Mouse (Mus musculus) inflammation-experienced regulatory T-cells, adult 6 months (primary cell): ENCODE data around the gene Tubgcp6. TPM values are rescaled to one million over a fixed set of nuclear protein-coding genes. Genes with fewer than 3 reads are reported as not detected.

Source experiments
- ATAC-seq: one replicate; pipeline ENCODE4 v1.8.0; 2017
- polyA plus RNA-seq, 3 experiments: library from polyadenylated mRNA; unstranded; fragments of 100-300 nt; shearing (Covaris generic); gene quantifications; one replicate each; pipeline ENCODE4 v1.2.1; 2017

The Tubgcp6 gene
- polyA plus RNA-seq, 3 experiments from 2014 or later = 12.2 to 17.7 (median 17.1) TPM

DNA sequence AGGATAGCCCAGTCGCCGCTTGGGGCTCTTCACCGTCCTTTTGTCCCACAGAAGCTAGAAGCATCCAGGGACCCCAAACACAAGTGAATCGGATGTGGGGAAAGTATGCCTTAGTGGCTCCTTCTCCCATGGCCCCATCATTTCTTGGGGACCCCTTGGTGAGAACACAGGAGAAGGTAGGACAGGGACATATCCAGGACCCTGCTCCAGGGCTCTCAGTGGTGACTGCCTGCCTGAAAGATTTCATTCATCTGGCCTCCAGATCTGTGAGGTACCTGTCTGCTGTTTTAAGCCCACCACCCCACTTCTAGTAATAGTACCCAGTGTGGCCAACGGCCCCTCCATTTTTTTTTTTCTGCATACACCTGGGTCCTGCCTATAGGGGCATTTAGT lies 60.4 kb downstream of the Tubgcp6 start:
- ATAC-seq = no peak

DNA sequence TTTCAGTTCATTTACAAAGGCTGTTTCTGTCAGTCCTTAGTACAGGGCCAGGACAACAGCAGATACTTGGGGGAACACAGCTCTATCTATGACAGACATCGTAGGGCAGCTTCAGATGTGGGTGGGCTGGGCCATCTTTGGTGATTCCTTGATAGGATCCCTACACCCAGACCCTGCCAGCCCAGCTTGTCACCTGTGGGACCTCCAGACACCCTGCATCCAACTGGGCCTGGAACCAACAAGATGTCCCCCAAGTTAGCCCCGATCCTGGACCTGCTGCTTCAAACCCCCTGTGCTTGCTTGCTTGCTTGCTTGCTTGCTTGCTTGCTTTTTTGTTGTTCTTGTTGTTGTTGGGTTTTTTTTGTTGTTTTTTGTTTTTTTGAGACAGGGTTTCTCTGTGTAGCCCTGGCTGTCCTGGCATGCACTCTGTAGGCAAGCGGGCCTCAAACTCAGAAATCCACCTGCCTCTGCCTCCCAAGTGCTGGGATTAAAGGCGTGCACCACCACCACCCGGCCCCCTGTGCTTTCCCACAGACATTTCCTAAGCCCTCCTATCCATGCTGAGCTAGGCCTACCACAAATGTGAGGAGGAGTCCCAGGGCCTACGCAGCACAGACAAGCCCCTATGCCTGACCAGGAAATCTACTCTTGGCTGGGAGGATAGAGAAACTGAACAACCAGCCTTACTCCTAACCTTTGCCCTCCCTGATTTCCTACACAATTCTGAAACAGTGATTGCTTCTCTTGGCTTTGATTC lies 61.0 kb downstream of the Tubgcp6 start:
- ATAC-seq = no peak

DNA sequence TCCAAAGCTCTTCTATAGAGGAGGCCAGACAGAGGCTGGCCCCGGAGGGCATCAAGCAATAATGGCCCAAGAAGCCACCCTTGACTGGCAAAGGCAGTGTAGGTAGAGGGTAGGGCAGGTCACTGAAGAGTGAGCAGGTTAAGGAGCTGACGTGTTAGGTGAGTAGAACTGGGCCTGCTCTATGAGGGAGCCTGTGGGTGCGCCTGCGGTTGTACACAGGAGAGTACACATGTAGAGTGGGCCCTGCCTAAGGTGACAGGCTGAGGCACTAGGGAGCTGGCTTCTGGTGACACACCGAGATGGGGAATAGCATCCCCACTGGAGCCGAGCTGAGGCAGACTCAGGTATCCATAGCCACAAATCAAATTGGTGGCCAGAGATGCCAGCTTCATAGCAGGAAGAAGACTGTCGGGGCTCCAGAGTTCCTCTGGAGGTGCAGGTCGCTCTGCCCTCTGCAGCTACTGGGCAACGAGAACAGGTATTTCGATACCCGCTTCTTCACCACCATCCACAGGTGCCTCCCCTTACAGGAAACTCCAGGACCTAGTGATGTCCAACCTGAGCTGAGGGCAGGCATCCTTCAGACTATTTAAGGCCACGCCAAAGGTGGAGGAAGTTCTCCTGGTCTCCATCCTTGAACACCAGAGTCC lies 62.0 kb downstream of the Tubgcp6 start:
- no peak for ATAC-seq

DNA sequence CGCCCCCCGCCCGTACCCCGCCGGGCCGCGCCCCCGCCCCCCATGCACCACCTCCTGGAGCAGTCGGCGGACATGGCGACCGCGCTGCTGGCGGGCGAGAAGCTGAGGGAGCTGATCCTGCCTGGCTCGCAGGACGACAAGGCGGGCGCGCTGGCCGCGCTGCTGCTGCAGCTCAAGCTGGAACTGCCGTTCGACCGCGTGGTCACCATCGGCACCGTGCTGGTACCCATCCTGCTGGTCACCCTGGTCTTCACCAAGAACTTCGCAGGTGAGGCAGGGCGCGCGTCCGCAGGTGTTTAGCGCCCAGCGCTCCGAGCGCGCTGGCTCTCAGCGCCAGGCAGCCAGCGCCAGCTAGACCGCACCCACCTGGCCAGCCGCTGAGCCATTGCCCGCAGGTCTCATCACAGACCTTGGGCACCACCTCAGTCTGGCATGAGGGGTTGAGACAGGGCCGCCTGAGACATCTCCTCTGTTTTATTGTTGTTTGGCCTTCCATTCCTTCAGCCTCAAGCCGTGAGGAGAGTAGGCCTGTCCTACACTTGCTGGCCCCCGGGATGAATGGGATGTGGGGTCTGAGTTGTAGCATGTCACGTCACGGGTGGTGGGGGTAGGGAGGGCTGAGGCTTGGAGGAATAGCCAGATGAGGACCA lies 62.8 kb downstream of the Tubgcp6 start:
- ATAC-seq = no peak

DNA sequence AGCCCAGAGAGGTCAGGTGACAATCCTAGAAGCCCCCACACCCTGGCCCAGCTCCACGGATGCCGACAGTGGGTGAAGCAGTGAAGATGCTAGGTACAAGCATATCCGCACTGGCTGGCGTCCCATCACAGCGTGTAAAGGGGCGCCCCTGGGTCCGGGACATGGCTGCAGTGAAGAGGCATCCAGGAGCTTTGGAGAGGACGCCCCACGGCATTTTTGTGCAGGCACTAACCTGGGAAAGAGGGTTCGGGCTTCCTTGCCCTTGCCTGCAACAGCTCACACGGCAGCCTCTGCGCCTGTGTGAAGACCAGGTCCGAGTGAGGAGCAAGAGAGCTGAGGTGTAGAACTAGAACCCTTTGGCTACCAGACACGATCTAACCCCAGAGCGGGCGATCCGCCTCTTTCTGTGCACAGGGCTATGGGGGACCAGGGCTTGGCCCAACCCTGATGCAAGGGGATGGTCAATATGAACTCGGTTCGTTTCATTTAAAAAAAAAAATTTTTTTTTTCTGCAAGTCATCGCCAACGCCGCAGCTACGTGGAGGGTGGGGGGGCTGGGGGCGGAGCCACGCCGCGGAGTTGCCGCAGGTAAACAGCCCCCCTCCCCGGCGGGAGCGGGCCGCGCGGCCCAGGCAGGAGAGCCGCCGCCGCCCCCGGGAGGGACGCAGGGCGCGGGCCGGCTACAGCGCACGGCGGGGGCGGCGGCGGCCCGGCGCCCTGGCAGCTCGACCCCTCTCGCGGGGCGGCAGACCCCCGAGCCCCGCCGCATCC lies 63.6 kb downstream of the Tubgcp6 start, which contains the start of gene Panx2:
Panx2 (plus strand) TSS at position 574 of the 771 bp plus-strand sequence.
- ATAC-seq = no peak

DNA sequence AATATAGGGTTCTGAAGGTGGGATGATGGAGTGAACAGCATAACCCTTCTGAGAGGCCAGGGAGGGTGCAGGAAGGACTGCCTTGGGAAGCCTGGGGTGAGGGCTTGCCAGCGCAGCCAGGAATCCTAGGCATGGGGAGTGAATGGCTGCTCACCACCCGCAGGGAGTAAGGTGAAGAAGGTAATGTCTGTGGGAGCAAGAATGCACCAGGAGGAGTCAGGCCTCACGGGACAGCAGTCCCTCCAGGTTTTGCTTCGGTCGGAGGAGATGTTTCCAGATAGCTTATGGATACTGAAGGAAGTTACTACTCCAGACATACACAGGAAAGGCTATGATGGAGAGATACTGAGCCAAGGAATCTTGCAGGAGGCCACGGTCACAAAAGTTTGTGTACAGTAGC lies 64.2 kb downstream of the Tubgcp6 start:
- ATAC-seq = no peak

DNA sequence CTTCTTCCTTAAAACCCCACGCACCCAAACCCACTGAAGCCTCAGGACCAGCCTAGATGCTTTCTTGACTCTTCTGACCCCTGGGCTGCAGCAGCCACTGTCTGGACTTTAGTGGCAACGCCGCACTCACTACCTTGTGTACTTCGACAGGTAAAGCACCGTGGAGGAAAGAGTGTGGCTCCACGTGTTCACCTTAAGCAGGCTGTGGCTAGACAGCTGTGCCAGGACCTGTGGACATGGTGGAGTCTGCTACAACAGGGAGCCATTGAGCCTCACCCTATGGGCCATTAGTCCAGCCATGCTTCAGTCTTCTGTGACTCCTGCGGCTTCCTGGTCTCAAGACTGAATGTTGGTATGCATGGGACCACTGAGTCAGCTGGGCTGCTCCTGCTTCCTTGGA lies 68.2 kb downstream of the Tubgcp6 start:
- no peak for ATAC-seq

Other genes with a start within 250 kb of the Tubgcp6 start
- gene Ttll8, start 168.7 kb downstream of the Tubgcp6 start, polyA plus RNA-seq = not detected
- gene Mlc1, start 144.1 kb downstream of the Tubgcp6 start, polyA plus RNA-seq = under 1 TPM in 1 of 3 experiments, not detected in 2; 0.16 TPM
- gene Mov10l1, start 140.2 kb downstream of the Tubgcp6 start, polyA plus RNA-seq = not detected
- gene Panx2, start 63.4 kb downstream of the Tubgcp6 start, polyA plus RNA-seq = not detected
- 10 to 100 TPM; 22.4 to 43.3 (median 23.9) TPM for gene Trabd, start 48.0 kb downstream of the Tubgcp6 start, polyA plus RNA-seq
- 10 to 100 TPM in 2 of 3 experiments, 1 to 10 TPM in 1; 5.8 to 13.1 (median 12.1) TPM for gene Selenoo, start 34.0 kb downstream of the Tubgcp6 start, polyA plus RNA-seq
- 10 to 100 TPM in 2 of 3 experiments, 1 to 10 TPM in 1; 8.6 to 29.8 (median 25.6) TPM for gene Hdac10, start 5.6 kb upstream of the Tubgcp6 start, polyA plus RNA-seq
- 1 to 10 TPM in 2 of 3 experiments, under 1 TPM in 1; 0.50 to 3.6 (median 2.8) TPM for gene Mapk12, start 17.6 kb upstream of the Tubgcp6 start, polyA plus RNA-seq
- gene Mapk11, start 26.5 kb upstream of the Tubgcp6 start, polyA plus RNA-seq = 10 to 100 TPM in 2 of 3 experiments, 1 to 10 TPM in 1; 8.2 to 23.6 (median 21.4) TPM
- gene Plxnb2, start 57.7 kb upstream of the Tubgcp6 start, polyA plus RNA-seq = 1 to 10 TPM; 1.0 to 3.7 (median 1.7) TPM
- gene Dennd6b, start 73.4 kb upstream of the Tubgcp6 start, polyA plus RNA-seq = 10 to 100 TPM in 2 of 3 experiments, 1 to 10 TPM in 1; 3.4 to 16.7 (median 13.6) TPM
- 10 to 100 TPM; 21.5 to 33.7 (median 30.1) TPM for gene Ppp6r2, start 88.4 kb upstream of the Tubgcp6 start, polyA plus RNA-seq
- gene Sbf1, start 192.2 kb upstream of the Tubgcp6 start, polyA plus RNA-seq = 100 to 1,000 TPM in 2 of 3 experiments, 10 to 100 TPM in 1; 63.2 to 112 (median 106) TPM
- gene Adm2, start 199.6 kb upstream of the Tubgcp6 start, polyA plus RNA-seq = not detected
- gene Miox, start 211.3 kb upstream of the Tubgcp6 start, polyA plus RNA-seq = not detected
- gene Lmf2, start 232.5 kb upstream of the Tubgcp6 start, polyA plus RNA-seq = 10 to 100 TPM; 24.7 to 44.0 (median 34.7) TPM
- gene Ncaph2, start 232.6 kb upstream of the Tubgcp6 start, polyA plus RNA-seq = 100 to 1,000 TPM; 145 to 237 (median 180) TPM